Mouse (Mus musculus) embryonic facial prominence, embryonic 14.5 days (tissue): ENCODE data around the gene 1810062G17Rik. TPM values are rescaled to one million over a fixed set of nuclear protein-coding genes. Genes with fewer than 3 reads are reported as not detected.
A peak's percentile ranks its signal among the peaks of the same experiment; 100 is the strongest.

Experiments
- ATAC-seq: fragments of 200-750 bp; cut with Nextera tagmentation; 2 replicates; pipeline ENCODE4 v1.8.0; 2017; ENCODE audit warnings: low read depth, moderate number of reproducible peaks, moderate TSS enrichment
- DNase-seq: peaks from one replicate; pipeline ENCODE4 v3.0.0-alpha.2; 2015; ENCODE audit warnings: low spot score
- H3K27ac ChIP-seq: fragments of 300-500 bp; sonication (generic); replicated peaks from 2 replicates; pipeline ENCODE4 v1.5.1; 2014; ENCODE audit warnings: low read depth, mild to moderate bottlenecking, low read length, moderate library complexity
- H3K27me3 ChIP-seq: fragments of 300-500 bp; sonication (generic); replicated peaks from 2 replicates; pipeline ENCODE4 v1.6.1; 2014; ENCODE audit warnings: low read length; ENCODE audit not compliant: control insufficient read depth, insufficient read depth
- H3K36me3 ChIP-seq: fragments of 300-500 bp; sonication (generic); 2 replicates; pipeline ENCODE4 v1.6.1; 2014; ENCODE audit warnings: low read length, mixed read lengths; ENCODE audit not compliant: control insufficient read depth, insufficient read depth
- H3K4me1 ChIP-seq: fragments of 300-500 bp; sonication (generic); 2 replicates; pipeline ENCODE4 v1.6.1; 2014; ENCODE audit warnings: antibody characterized with exemption, low read length; ENCODE audit not compliant: control insufficient read depth, insufficient read depth
- H3K4me2 ChIP-seq: fragments of 300-500 bp; sonication (generic); 2 replicates; pipeline ENCODE4 v1.6.1; 2014; ENCODE audit warnings: low read depth, mild to moderate bottlenecking, low read length, moderate library complexity, mixed read lengths
- H3K4me3 ChIP-seq: fragments of 300-500 bp; sonication (generic); 2 replicates; pipeline ENCODE4 v1.5.1; 2014; ENCODE audit warnings: low read depth, mild to moderate bottlenecking, low read length
- H3K9ac ChIP-seq: fragments of 300-500 bp; sonication (generic); 2 replicates; pipeline ENCODE4 v1.6.1; 2014; ENCODE audit warnings: low read depth, mild to moderate bottlenecking, low read length, moderate library complexity, mixed read lengths
- H3K9me3 ChIP-seq: fragments of 300-500 bp; sonication (generic); 2 replicates; pipeline ENCODE4 v1.6.1; 2016; ENCODE audit warnings: low read length; ENCODE audit not compliant: control insufficient read depth
- WGBS: fragments of 180-500 bp; shearing (Covaris S2); extraction: QIAGEN DNeasy Blood & Tissue Kit; methylation state at CpG from one replicate; pipeline ENCODE4 v1.1.7; 2014; 5-methylcytosine and 5-hydroxymethylcytosine counted together
- polyA plus RNA-seq: library from polyadenylated mRNA; unstranded; fragments of >200 nt; fragmentation: Nextera tagmentation; extraction: Ambion mirVana; gene quantifications from 2 replicates; pipeline ENCODE4 v1.2.1, GENCODE M21; 2014

The 1810062G17Rik gene
- polyA plus RNA-seq, 1 experiment from 2014 or later: 2.0 TPM

DNA sequence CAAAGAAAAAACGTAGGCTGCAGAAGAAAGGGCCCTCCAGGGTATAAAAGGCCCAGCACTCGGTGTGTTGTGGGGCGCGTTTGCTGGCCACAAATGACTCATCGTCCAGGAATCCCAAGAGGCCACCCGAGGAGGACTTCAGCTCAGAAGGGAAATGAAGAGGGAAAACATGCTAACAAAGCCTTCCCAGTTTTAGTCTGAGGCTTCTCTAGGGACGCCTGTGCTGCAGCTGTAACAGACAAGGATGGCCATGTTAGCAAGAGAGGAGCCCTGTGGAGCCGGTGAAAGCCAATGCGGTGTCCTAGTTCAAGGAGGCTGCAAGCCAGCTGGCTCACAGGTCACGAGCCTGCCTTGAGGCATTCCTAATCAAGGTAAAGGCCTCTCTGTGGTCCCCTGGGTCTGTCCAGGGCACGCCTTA, 6.0 kb downstream of the 1810062G17Rik start:
- H3K4me1 ChIP-seq: peaks cover 32% of the 10 kb centered on the region
- H3K9ac ChIP-seq: peak overlapping the region; percentile 26; the same call in 1 of the 2 replicates
- DNase-seq (peak; percentile 85), ATAC-seq (peak; percentile 65)
- H3K4me3 ChIP-seq: no peak overlapping the region
- H3K9me3 ChIP-seq: no peaks in the 10 kb centered on the region
- no peaks in the 10 kb centered on the region for H3K36me3 ChIP-seq
- H3K4me2 ChIP-seq: peak overlapping the region; percentile 41
- WGBS: 6% methylated on average over 11 of the region's 11 CpGs
- peak overlapping the region; percentile 85 for H3K27ac ChIP-seq
- no peaks in the 10 kb centered on the region for H3K27me3 ChIP-seq

DNA sequence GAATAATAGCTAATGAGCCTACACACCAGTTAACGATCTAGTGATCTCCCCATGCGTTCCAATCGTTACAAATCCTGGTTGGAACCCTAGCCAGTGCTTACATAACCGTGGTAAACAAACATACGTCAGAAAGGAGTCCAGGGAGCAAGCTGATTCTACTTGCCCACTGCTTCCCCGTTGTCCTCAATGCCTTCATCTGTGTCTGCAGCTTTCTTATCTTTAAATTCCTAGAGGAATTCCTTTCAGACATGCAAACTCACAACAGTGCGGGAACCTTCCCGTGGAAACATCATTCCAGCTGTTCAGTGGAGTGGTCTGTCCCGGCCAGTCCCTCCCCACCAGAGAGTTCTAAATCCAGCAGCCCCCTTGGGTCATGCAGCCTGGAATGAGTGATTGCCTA, 7.2 kb downstream of the 1810062G17Rik start:
- Histone ChIP-seq H3K27me3 (no peaks in the 10 kb centered on the region), H3K4me2 (0 out of 2 replicates have a peak overlapping the region, but pooled peaks have one; percentile 18), H3K36me3 (no peaks in the 10 kb centered on the region), H3K4me3 (no peak overlapping the region), H3K27ac (no peak overlapping the region), H3K9me3 (no peaks in the 10 kb centered on the region), H3K4me1 (peaks cover 27% of the 10 kb centered on the region), H3K9ac (no peak overlapping the region)
- DNase-seq (no peak), ATAC-seq (no peak)
- WGBS: 30% methylated on average over 9 of the region's 9 CpGs

DNA sequence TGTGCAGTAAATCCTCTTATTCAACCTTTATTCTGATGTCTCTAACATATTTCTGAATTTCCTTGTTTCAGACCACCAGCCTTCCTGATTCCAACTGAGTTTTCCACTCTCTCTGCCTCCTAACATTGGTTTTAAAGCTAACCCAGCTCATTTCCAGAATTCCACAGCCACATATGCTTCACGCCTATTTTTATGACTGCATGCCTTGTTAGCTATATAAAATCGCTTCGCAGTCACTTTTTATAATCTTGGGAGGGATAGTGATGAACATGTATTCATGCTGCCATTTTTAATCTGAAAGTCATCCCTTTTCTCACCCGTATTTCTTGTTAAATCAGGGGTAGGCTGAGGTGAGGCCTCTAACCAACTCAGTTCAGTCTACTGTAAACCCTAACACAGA, 8.6 kb downstream of the 1810062G17Rik start:
- 86% methylated on average over 4 of the region's 4 CpGs for WGBS
- no peak for ATAC-seq
- Histone ChIP-seq H3K9me3 (no peaks in the 10 kb centered on the region), H3K4me2 (no peak overlapping the region), H3K9ac (no peak overlapping the region), H3K36me3 (no peaks in the 10 kb centered on the region), H3K4me1 (peaks cover 27% of the 10 kb centered on the region), H3K27me3 (no peaks in the 10 kb centered on the region), H3K27ac (no peak overlapping the region), H3K4me3 (no peak overlapping the region)
- DNase-seq: no peak

DNA sequence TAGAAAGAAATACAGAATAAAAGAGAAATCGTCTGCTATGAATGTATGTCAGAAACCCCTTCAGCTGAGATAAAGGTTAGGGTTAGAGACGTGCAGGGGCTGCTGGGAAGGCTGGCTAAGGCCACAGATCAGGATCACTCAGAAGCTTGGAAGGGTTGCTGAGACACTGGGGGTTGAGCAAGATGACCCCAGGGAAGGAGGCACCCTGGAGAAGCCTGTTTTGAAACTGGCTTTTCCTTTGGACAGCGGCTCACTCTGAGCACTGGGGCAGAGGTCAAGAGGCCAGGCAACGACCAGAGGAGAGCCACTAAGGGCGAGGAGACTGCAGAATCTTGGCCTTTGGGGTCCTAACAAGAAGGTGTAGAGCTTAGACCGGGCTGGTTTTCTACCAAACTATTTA, 10.4 kb downstream of the 1810062G17Rik start:
- ATAC-seq (no peak), DNase-seq (no peak)
- Histone ChIP-seq H3K4me1 (peaks cover 22% of the 10 kb centered on the region), H3K9me3 (no peaks in the 10 kb centered on the region), H3K27me3 (no peaks in the 10 kb centered on the region), H3K36me3 (no peaks in the 10 kb centered on the region), H3K4me3 (no peak overlapping the region), H3K4me2 (no peak overlapping the region), H3K27ac (no peak overlapping the region), H3K9ac (no peak overlapping the region)
- 34% methylated on average over 6 of the region's 6 CpGs for WGBS

DNA sequence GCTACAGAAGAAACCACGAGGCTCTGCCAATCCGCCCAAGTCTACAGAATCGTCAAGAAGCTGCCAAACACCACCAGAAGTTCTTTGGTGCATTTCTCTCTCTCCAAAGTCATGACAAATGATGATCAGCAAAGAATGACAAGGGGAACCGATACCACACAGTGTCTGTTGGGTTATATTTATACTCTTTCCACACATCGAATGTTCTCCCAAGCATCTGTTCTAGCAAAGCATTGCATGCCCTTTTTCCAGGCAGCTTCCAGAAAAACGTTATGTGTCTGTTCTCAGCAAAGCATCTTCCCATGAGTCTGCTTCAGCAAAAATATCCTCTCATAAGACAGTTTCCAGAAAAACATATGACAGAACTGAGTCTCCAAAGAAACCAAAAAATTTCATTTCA, 11.1 kb downstream of the 1810062G17Rik start:
- no peak overlapping the region for H3K4me2 ChIP-seq
- H3K36me3 ChIP-seq: no peaks in the 10 kb centered on the region
- no peaks in the 10 kb centered on the region for H3K9me3 ChIP-seq
- peaks cover 17% of the 10 kb centered on the region for H3K4me1 ChIP-seq
- H3K27me3 ChIP-seq: no peaks in the 10 kb centered on the region
- DNase-seq: no peak
- WGBS: 84% methylated on average over 6 of the region's 6 CpGs
- no peak overlapping the region for H3K9ac ChIP-seq
- ATAC-seq: no peak
- no peak overlapping the region for H3K27ac ChIP-seq
- no peak overlapping the region for H3K4me3 ChIP-seq

DNA sequence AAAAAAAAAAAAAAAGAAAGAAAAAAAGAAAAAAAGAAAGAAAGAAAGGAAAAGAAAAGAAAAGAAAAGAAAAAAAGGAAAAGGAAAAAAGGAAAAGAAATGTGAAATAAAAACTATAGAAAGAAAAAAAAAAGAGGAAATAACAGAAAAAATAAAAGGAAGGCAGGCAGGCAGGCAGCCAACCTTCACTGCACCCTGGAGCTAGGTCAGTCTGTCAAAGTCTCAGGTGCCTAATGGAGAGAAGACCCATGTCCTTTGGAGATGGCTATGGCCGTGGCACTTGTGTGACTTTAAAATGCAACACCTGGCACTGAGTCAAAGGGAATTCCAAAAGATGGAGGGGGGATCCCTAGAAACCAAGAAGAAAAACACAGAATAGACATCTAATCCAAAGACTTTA, 12.6 kb downstream of the 1810062G17Rik start:
- no peak for DNase-seq
- no peak overlapping the region for H3K4me2 ChIP-seq
- no peak overlapping the region for H3K9ac ChIP-seq
- no peaks in the 10 kb centered on the region for H3K27me3 ChIP-seq
- H3K4me3 ChIP-seq: no peak overlapping the region
- no peaks in the 10 kb centered on the region for H3K36me3 ChIP-seq
- WGBS: 55% methylated on average over 1 of the region's 1 CpGs
- ATAC-seq: no peak
- H3K9me3 ChIP-seq: no peaks in the 10 kb centered on the region
- H3K4me1 ChIP-seq: peaks cover 13% of the 10 kb centered on the region
- H3K27ac ChIP-seq: no peak overlapping the region

DNA sequence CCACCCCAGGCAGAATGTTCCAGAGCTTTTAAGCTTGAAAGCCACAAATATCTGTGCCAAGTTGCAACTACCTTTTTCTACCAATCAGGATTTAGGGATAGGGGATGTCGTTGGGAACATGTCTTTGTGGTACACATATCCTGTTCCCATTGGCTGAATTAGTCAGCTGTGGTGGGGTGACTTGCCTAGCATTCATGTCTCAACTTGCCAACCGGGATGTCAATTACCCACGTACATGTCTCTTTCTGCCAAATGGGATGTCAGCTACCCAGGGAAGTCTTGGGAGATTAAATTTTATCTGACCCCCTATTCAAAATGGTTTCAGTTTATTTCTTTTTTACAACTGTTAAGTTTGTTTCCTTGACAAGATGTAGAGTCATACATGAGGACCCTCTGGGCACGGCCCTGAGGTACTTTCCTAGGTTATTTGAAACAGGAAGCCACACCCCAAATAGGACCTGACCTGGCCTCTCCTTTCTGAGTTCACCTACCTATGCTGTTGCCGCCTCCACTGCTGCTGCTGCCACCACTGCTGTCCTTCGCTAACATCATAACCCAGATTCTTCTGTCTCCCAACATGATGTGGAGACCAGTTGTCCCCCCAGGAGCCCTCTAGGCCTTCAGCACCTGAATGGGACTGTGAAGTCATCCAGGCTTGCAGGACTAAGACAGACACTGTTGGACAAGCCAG, 13.3 kb downstream of the 1810062G17Rik start:
- WGBS: 86% methylated on average over 6 of the region's 6 CpGs
- no peaks in the 10 kb centered on the region for H3K36me3 ChIP-seq
- H3K27me3 ChIP-seq: no peaks in the 10 kb centered on the region
- DNase-seq: no peak
- no peak overlapping the region for H3K4me3 ChIP-seq
- no peak for ATAC-seq
- H3K9ac ChIP-seq: no peak overlapping the region
- peaks cover 12% of the 10 kb centered on the region; the same call in 1 of the 2 replicates for H3K4me1 ChIP-seq
- no peak overlapping the region for H3K27ac ChIP-seq
- H3K9me3 ChIP-seq: no peaks in the 10 kb centered on the region
- H3K4me2 ChIP-seq: no peak overlapping the region

DNA sequence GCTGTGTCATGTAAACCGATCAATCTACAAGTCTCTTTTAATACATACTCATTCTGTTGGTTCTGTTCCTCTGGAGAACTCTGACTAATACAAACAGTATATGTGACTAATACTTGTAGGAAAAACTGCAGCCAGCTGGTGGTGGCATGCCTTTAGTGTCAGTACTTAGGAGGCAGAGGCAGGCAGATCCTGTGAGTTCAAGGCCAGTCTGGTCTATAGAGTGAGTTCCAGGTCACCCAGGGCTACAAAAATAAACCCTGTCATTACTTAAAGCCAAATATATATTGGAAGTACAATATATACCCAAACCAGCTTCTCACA, 13.8 kb downstream of the 1810062G17Rik start:
- peaks cover 10% of the 10 kb centered on the region; the same call in 1 of the 2 replicates for H3K4me1 ChIP-seq
- no peaks in the 10 kb centered on the region for H3K27me3 ChIP-seq
- H3K4me2 ChIP-seq: no peak overlapping the region
- 88% methylated on average over 1 of the region's 1 CpGs for WGBS
- no peaks in the 10 kb centered on the region for H3K36me3 ChIP-seq
- ATAC-seq (no peak), DNase-seq (no peak)
- no peak overlapping the region for H3K27ac ChIP-seq
- no peak overlapping the region for H3K9ac ChIP-seq
- no peak overlapping the region for H3K4me3 ChIP-seq
- no peaks in the 10 kb centered on the region for H3K9me3 ChIP-seq

DNA sequence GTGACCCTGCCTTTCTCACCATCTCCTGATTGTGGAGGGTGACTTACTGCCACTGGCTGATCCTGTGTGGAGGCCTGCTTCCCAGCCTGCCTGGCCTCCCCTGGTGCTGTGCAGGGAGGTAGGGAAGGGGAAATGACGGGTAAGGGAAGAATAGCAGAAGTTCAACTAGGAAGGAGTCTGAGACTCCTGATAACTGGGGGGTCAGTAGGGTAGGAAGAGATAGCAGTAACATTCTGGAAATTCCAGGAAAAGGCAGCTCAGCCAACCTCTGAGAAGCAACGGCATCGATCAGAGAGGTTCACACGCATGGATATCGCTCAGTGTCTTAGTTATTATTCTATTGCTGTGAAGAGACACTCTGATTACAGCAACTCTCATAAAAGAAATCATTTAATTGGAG, 15.8 kb downstream of the 1810062G17Rik start:
- Histone ChIP-seq H3K4me1 (peaks cover 13% of the 10 kb centered on the region; the same call in 1 of the 2 replicates), H3K27me3 (no peaks in the 10 kb centered on the region), H3K9ac (no peak overlapping the region), H3K4me2 (no peak overlapping the region), H3K4me3 (no peak overlapping the region), H3K36me3 (no peaks in the 10 kb centered on the region), H3K27ac (no peak overlapping the region), H3K9me3 (no peaks in the 10 kb centered on the region)
- no peak for DNase-seq
- ATAC-seq: no peak
- 88% methylated on average over 5 of the region's 5 CpGs for WGBS
